Mouse (Mus musculus): ENCODE data around the gene Atp2b1.

DNA sequence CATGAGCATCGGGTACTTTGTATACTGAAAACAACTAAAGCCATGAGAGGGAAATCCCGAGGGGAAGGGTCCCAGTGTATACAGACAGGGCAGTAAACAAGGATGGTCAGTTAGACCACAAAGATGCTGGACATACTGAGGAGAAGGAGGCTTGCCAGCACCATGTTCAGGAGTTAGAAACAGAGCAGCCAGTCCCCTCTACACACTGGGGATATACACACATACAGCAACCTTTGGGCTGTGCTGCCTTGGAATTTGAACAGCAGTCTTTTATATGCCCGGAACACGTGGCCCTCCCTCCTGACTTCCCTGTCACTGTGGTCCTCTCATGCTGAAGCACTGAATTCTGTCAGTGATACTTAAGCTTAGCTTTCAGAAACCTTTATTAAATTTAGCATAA, 10.9 kb downstream of the Atp2b1 start:
- TF ChIP-seq POLR2A (IDR thresholded peaks at IDR 0.05; ENCODE audit: control insufficient read depth, low read depth, low read length) (no peak), CTCF (IDR thresholded peaks at IDR 0.05; ENCODE audit: control insufficient read depth, insufficient read depth, insufficient replicate concordance, low read depth, low read length) (no peak)

All from testis, adult 2 months (tissue).